Mouse (Mus musculus): ENCODE data around the gene Pik3ap1.

- no peak for TF ChIP-seq CTCF (IDR thresholded peaks at IDR 0.05; ENCODE audit: low read depth, low read length)
- no peak for TF ChIP-seq POLR2A (IDR thresholded peaks at IDR 0.05; ENCODE audit: insufficient read depth, low read length)
- no peak for TF ChIP-seq EP300 (IDR thresholded peaks at IDR 0.05; ENCODE audit: insufficient read depth, low read depth, low read length)
Measured at GRCm38 (mm10) chr19:41323125-41323524, 61.8 kb downstream of the Pik3ap1 start.

All from ES-Bruce4 (cell line).